Mouse (Mus musculus): ENCODE results near the gene Xpnpep1. TPM values are rescaled to one million over a fixed set of nuclear protein-coding genes. Genes with fewer than 3 reads are reported as not detected.

The Xpnpep1 gene
- total RNA-seq, 2 experiments from 2014 or later = 65.2 to 73.3 TPM

DNA sequence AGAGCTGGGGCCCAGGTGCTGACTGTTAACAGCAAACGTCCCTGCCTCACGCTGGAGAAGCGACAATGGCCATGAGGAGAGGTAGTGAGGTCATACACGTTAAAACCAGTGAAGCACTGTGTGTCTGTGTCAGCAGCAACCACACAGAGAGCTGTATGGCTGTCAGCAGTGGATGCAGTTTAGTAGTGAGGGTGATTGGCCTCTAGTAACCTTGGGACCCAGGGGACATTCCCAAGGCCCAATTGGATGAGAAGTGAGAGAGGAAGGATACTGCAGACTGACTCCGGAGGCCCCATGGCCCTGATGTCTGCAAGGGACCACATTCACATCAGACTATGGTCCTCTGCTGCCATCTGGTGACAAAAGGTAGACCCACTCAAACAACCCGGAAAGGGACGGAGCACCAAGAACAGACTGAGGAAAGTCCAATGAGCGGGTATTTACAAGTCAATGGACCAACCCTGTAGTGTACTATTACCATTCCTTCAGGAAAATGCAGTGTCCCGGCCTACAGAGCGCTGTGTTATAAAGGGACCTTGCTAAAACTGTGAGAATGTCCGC, 47.1 kb downstream of the Xpnpep1 start:
- DNase-seq = peak in 1 of 2 experiments; percentile 69

DNA sequence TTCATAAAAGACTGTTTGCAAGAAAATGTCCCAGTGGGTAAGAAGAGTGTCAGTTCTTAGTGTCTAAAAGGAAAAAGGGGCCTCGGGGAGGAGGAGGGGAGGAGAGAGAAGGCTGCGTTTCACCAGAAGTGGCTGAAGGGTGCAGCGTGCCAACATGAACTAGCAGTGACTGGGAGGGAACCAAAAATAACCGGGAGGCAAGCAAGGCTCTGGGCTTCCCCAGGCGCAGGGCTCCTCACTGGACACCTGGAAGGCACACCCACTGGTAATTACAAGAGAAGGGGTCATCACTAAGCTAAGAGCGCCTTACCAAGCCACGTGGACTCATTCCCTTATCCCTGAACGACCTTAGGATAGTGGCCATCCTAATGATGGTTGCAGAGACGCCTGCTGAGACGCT, 48.1 kb downstream of the Xpnpep1 start:
- DNase-seq = peak in 1 of 2 experiments; percentile 32

DNA sequence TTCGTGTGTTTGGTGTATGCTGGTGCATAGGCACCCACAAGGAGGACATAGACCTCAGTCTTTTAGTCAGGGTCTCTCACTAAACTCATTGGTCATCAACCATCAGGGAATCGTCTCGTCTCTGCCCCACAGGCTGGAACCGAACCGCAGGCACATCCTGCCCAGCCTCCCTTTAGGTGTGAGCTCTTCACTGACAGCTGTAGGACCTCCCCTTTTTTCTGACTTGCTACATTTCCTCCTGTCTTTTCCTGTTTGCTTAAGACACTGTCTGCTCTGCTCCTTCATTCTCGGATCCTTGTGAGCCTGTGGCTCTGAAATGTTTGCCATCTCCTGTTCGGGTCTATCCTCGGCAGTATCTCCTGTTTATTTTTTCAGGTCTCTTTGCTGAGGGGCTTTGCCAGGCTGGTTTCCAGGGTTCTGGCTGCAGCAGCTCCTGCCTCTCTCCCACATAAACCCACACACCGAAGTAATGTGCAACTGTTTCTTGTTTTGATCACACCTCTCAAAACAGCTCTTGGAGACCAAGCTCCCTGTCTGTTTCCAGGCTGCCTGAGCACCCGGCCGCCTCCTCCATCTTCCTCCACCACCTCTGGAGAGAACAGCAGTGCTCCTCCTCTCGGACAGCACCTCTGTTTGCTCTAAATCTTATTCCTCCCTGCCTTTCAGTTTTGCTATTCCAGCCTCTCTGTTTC, 60.8 kb downstream of the Xpnpep1 start:
- DNase-seq = no peak

DNA sequence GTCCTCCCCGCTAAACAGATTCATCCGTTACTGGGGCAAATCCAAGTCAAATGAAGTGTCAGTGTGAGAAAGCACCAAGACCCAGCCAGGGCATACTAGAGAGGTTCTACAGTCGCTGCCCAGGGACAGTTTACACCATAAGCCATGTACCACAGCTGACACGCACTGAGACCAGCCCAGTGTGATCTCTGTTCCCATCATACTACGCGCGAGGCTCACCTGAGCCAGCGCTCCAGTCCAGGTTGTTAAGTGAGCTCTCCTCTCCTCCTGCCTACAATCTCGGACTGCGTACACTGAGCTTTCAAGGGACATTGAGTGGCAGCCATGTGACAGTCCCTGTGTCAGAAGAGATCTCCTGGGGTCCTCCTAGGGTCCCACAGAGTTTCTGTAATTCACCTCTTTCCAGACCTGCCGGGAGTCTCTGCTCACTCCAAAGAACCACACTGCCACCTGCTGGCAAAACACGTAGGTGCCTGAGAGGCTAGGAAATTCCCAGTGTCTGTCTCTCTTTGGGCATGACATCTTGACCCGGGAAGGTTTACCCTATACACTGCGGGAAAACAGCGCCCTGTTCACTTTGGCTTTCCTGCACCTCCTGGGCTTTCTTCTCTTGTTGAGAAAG, 64.3 kb downstream of the Xpnpep1 start:
- DNase-seq = peak; percentile 42 to 87

DNA sequence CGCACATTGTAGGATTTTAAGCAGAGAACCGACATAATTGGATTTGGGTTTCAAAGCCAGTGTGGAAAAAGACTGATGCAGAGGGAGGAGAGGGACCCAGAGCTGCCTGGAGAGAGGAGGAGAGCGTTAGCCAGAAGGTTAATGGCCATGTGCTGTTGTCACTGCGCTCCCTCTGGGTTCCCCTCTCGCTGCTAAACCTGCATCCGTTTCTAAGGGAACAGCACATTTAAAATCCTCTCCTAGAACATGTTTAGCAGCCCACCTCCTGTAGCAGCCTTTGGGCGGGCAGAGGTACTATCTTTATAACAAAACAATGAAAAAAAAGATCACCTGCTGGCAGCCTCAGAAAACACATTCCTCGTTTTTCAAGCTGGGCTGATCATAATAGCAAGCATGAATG, 73.7 kb downstream of the Xpnpep1 start:
- DNase-seq = no peak

DNA sequence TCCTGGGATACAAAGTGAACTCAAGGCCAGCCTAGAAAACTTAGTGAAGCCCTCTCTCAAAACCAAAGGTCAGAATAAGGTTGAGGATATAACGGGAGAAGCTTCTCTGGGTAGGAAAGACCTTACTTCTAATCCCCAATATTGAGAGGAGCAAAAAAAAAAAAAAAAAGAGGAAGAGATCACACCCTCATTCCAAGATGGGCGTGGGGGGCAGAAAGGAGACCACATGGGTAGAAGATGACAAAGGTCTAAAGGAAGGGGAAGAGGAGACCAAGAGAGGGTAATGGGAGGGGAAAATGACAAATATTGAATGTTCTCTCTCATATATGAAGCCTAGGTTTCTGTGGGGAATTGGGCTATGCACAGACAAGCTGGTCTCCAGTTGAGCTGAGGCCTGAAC, 77.3 kb downstream of the Xpnpep1 start:
- DNase-seq = no peak

DNA sequence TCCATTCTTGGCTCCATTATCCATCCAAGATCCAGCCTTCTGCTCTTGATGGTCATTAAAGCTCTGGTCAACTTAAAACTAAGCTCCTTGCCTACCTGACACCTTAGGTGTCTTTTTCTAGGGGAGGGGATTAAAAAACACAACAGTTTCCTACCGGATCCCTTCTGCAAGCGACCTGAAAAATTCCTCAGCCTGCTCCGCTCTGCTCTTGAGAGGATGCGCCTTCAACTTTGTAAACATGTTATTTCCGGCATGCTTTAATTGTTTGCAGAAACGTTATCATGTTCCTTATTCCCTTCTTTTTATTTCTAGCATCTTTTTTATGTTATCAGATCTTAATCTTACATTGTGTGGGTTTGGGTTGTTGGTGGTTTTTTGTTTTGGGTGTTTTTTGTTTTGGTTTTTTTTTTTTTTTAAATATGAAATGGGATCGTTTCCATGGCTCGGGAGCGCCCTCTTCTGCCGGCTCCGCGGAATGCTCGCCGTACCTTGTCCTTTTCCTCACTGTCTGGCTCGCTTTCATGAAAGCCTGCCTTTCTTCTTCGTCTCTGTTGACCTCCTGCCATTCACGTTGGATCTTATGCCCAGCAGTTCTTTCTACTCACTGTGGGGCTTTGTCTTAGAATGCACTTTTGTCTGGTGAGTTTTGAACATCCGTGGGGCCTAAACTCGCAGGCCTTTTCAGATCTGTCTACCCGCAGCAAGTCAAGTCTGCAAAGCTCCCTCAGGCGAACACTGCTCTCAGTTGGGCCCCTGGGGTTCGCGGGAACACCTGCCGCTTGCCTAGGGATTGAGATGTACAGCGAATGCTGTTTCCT, 117.1 kb downstream of the Xpnpep1 start:
- DNase-seq = peak; percentile 2 to 57

DNA sequence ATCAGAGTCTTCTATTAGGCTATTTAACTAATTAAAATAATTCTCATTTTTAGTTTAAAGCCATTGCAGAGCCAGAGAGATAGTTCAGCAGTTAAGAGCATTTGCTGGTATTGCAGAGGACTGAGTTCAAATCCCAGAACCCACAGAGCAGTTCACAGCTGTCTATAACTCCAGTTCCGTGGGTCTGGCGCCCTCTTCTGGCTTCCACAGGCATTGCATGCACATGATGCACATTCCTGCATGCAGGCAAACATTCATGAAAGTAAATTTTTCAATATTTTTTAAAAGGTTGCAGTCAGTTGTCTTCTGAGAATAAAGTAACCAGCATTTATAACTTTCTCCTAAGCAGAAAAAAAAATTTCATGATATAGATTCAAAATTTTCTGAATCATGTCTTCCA, 135.8 kb downstream of the Xpnpep1 start:
- DNase-seq = no peak

DNA sequence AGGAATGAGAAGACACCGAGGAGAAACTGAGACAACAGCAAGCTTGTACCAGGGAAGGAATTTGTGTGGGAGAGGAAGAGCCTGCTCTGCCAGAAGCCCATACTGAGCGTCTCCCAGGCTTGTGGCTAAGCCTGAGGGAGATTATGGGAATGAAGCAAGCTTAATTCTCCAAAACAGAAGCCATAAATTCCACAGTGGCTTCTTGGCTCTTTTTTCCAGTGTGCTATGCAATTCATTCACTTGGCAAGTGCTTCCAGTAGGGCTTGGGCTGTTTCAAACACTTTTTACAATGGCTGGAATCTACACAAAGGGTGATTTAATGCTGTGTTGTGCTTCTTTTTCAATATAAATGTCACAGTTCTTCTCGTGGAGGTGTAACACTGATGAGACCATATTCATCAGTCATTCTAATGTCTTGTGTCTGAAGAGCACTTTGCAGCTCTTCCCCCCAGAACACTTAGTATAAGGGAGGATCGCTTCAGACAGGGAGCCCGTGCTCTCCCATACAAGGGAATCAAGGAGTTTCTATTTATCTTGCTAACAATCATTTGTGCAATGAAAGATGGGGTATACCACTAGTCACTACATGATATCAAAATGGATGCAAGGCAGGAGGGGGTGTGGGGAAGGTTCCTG, 148.1 kb downstream of the Xpnpep1 start:
- no peak for DNase-seq

Small RNAs within 50 kb of the gene (microRNA-seq; reads per million reads assigned to microRNA genes)
- gene Mir6407 = 0 reads per million in 2 experiments

Other genes with a start within 250 kb of the Xpnpep1 start
- 10 to 100 TPM; 44.3 to 52.5 TPM for gene Add3, start 100.2 kb upstream of the Xpnpep1 start, total RNA-seq (2021)